Mouse (Mus musculus) liver, postnatal 0 days (tissue): ENCODE measurements at regions not wholly inside any gene's neighbourhood (a gene's known extent, or its start where the extent isn't known, plus 50 kb on each side); places are given as distances from the start of the nearest gene placed in this dataset.

Experiments
- CTCF ChIP-seq: sonication (generic); IDR thresholded peaks from 2 replicates; pipeline ENCODE4 v1.5.1; 2016; ENCODE audit warnings: antibody characterized with exemption, low read depth
- EP300 ChIP-seq: IDR thresholded peaks from 2 replicates; pipeline ENCODE4 v1.6.1; 2016; ENCODE audit warnings: antibody characterized with exemption, low read depth, mild to moderate bottlenecking

DNA sequence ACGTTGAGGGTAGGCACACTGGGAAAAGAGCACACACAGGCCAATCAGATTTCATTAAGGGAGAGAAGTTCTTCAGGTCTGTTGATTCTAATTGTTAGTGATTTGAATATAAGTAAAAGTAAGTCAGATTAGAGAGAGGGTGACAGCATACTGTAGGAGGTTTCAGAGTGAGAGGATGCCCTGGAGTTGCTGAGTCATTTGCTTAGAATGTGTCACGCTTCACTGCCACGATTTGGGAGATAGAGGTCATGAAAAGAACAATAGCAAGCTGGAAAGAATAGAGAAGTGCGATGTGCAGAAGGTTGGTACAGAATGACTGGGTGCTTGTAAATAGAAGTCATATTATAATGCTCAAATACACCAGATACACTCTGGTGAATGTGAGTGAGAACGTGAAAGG lies 829.1 kb downstream of the Efnb2 start:
- TF ChIP-seq CTCF, result no peak
- no peak for TF ChIP-seq EP300
